Mouse (Mus musculus): ENCODE results near the gene Hspb11.

The Hspb11 gene

DNA sequence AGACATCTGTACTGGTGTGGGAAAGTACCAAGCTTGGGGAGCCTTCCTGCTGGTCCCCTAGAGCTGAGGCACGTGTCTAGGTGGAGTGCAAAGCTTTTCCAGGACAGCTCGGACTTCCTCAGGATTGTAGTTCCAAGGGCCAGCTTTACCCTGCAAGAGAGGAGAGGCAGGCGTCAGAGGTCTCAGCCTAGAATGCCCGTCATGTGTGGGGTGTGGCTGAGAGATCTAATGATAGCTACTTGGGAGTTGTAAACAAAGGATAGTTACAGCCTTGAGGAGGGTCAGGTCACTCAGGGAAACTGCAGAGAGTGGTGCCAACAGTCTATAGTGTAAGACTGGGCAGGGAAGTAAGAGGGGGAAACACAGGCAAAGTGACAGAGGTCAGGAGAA, 38.9 kb downstream of the Hspb11 start:
- POLR2A ChIA-PET, result interaction anchor here in 2 of 4 experiments (1.0 to 3.1 kb wide), 6 partner anchors 9 to 114 kb away, joined by 3 to 15 read pairs (median 4); partner anchors contain the start of genes Hspb11 (in 1 of the 2), Lrrc42 (in 1 of the 2) and Tmem59 (in 1 of the 2)
- CTCF ChIA-PET, result interaction anchor here in 1 of 4 experiments (0.9 kb wide), 1 partner anchor 409 kb away, joined by 5 read pairs; no protein-coding TSS in a partner anchor

DNA sequence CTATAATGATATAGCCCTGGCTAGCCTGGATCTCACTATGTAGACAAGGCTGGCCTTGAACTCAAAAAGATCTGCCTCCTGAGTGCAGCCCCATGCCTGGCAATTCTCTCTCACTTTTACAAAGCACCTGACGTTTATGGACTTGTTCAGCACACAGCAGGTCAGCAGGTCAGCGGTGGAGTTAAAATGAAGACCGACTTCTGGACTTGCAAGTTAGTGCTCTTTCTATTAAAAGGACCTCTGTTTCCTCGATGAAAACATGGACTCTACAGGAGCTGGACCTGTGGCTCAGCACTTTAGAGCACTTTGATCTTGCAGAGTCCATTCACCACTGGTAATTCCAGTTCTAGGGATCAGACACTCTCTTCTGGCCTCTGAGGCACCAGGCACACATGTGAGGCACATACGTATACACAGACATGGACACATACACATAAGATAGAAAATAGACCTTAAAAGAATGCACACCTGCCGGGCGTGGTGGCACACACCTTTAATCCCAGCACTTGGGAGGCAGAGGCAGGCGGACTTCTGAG, 44.7 kb downstream of the Hspb11 start:
- POLR2A ChIA-PET, result interaction anchor here in 1 of 4 experiments (0.7 kb wide), 1 partner anchor 46 kb away, joined by 3 read pairs; no protein-coding TSS in a partner anchor
- CTCF ChIA-PET, result no interaction called here

DNA sequence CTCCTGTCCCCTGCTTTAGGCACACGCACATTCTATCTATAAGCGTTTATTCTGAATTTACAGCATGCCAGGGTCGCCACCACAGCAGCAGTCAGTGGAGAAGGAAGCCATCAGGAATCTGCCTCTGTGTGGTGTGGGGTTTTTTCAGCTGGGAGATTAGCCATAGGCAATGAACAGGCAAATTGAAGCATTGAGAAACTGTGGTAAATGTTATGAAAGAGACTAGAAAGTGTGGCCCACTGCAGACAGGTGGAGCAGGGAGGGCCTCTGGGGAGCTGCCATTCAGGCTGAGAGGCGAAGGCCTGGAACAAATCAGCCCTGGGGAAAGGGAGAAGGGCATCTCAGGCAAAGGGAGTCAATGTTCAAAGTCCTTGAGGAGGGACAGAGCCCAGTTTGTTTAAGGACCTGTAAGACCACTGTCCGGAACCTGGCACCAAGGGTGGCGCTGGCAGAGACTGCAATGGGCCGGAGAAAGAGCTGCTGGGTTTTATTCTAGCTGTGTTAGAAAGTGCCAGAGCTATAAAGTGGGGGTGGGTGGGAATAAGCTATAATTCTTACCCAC, 46.5 kb downstream of the Hspb11 start:
- ChIA-PET POLR2A (interaction anchor here in 2 of 4 experiments (0.6 to 1.0 kb wide), 5 partner anchors 13 to 47 kb away, joined by 3 to 7 read pairs (median 4); partner anchors contain the start of genes Hspb11 (in 1 of the 2) and Lrrc42 (in 1 of the 2)), CTCF (interaction anchor here in 1 of 4 experiments (1.1 kb wide), 1 partner anchor 154 kb away, joined by 4 read pairs; no protein-coding TSS in a partner anchor)

DNA sequence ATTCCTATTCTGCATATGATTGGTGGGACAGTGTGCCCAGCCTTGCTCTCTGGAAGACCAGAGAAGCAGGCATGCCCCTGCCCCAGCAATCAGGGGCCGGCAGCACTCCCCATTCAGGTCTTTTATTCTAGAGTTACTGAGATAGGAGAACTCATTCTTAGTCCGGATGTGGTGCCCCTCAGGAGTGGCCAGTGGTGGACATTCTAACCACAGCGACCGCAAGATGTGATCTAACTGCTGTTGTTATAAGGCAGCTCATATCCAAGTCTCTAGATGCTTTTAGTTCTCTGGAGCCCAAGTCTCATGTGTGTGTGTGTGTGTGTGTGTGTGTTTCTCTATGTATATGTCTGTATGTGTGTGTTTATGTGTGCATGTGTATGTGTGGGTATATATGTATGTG, 47.0 kb downstream of the Hspb11 start:
- ChIA-PET CTCF (interaction anchor here in 1 of 4 experiments (1.1 kb wide), 1 partner anchor 154 kb away, joined by 4 read pairs; no protein-coding TSS in a partner anchor), POLR2A (interaction anchor here in 2 of 4 experiments (0.6 to 1.0 kb wide), 5 partner anchors 13 to 47 kb away, joined by 3 to 7 read pairs (median 4); partner anchors contain the start of genes Hspb11 (in 1 of the 2) and Lrrc42 (in 1 of the 2))

DNA sequence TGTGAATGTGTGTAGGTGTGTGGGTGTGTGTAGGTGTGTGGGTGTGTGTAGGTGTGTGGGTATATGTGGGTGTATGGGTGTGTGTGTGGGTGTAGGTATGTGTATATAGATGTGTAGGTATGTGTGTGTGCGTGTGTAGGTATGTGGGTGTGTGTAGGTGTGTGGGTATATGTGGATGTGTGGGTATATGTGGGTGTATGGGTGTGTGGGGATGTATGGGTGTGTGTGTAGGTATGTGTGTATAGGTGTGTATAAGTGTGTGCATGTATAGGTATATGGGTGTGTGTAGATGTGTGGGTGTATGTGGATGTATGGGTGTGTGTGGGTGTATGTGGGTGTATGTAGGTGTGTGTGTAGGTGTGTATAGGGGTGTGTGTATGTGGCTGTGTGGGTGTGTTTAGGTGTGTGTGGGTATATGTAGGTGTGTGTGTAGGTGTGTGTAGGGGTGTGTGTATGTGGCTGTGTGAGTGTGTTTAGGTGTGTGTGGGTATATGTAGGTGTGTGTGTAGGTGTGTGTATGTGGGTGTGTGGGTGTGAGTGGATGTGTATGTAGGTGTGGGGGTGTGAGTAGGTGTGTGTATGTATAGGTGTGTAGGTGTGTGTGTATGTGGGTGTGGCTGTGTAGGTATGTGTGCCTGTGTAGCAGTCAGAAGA, 47.6 kb downstream of the Hspb11 start:
- ChIA-PET POLR2A (no interaction called here), CTCF (interaction anchor here in 1 of 4 experiments (0.5 kb wide), 1 partner anchor 416 kb away, joined by 6 read pairs; no protein-coding TSS in a partner anchor)

DNA sequence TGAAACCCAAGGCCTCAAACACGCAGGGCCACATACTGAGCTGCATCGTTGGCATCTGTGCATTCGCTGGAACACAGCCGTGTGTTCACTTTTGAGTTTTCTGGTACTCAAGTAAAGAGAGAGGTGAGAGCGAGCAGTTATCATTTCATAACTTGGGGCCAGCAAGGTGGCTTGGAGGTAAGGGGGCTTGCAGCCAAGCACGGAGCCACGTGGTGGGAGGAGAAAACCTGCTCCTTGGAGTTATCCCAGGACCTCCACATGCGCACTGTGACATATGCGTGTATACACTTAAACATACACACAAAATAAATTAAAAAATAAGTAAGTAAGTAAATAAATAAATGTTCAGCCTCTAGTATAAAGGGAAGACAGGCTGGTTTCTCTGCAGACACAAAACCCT, 48.8 kb downstream of the Hspb11 start:
- ChIA-PET POLR2A (no interaction called here), CTCF (no interaction called here)

DNA sequence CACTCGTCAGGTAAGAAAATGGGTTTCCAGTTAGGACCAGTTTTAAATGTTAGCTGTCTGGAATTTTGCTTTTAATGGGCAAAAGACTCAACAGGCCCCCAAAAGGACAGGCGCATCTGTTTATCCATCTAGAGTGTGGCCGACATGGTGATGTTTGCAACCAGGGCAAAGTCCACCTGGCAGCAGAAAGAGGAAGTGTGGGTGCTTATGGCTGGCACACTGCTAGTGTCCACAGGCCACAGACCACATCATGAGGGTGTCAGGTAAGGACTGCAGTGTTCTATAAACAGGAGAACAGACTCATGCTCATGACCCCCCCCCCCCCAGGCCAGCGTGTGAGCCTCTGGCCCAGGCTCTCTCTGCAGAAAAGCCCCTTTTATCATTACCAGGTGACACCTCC, 49.4 kb downstream of the Hspb11 start:
- CTCF ChIA-PET, result no interaction called here

DNA sequence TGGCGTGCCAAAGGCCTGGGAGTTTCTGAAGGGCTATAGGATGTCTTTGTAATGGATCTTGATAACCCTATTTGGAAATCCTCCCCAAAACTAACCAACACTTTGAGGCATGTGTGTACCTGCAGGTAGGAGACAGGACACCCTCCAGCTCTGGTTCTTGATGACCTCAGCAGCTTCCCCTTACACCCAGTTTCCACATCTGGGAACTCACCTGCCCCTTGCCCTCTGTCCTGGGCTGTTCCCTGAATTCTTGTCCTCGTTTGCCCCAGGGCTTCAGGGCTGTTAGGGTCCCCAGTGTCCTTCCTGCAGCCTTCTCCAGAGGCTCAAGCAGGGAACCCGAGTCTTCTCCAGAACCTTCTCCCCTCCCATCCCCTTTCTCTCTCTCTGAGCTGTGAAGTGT, 50.1 kb downstream of the Hspb11 start:
- POLR2A ChIA-PET, result interaction anchor here in 1 of 4 experiments (1.0 kb wide), 1 partner anchor 46 kb away, joined by 3 read pairs; no protein-coding TSS in a partner anchor
- CTCF ChIA-PET, result interaction anchor here in 1 of 4 experiments (0.6 kb wide), 1 partner anchor 611 kb away, joined by 4 read pairs; no protein-coding TSS in a partner anchor

More for the DNA sequence above, 49.4 kb downstream of the Hspb11 start:
- POLR2A ChIA-PET, result interaction anchor here in 1 of 4 experiments (1.0 kb wide), 1 partner anchor 47 kb away, joined by 3 read pairs; no protein-coding TSS in a partner anchor

DNA sequence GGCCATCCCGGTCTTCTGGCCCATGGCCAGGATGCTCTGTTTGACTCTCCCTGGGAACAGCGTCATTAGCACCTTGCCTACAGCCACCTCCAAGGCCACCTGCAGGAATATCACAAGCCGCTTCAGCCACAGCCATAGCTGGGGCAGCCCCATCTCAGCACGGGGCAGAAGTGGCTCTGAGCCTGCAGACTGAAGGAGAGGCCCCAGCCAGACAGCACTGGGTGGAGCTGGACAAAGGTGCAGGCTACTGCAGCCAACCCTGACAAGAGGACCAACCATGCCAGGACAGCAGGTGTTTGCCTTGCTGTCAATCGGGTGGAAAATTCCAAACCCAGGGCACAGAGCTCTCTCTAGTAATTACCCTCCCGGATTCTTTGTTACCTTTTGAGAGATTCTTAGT, 53.6 kb downstream of the Hspb11 start, which contains the start of gene Dio1:
Gene Dio1 (minus strand): TSS at position 204 of the 400 bp plus-strand sequence.
- ChIA-PET POLR2A (no interaction called here), CTCF (no interaction called here)

DNA sequence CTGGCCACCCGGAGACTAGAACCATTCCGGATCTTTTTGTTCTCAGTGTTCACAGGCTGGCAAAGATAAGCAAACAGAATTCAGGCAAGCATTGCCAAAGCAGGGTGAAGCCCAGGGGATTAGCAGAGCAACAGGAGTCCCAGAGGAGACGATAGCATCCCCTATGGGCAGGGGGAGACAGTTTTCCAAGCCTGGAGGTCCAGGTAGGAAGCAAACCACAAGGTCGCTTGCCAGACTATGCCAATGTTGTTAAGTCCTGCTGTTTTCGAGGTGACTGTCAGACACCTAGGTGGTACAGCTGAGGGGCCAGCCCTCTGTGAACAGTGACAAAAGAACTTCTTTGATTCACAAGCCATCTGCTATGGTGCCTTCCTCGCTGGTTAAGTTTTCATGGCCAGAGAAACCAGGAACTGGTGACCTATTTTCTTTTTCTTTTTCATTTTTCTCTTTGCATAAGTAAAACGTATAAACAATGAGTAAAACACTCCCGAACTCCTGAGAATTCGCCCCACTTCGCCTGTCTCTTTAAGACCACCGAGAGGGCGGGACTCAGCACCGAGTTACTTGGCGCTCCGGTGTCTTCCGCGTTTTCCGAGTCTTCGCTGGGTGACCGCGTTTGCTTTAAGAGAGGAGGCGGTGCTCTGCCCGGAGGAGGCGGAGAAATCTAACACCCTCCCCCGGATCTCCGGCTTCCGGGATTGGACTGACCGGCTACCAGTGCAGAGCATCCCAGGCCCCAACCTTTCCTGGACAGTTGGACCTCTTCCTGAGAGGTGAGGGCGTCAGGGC, 60.5 kb downstream of the Hspb11 start, which contains the start of gene Yipf1:
Gene Yipf1 (plus strand): TSS at position 674 of the 789 bp plus-strand sequence.
- ChIA-PET POLR2A (interaction anchor here in 3 of 4 experiments (0.6 to 2.1 kb wide), 16 partner anchors 8 to 135 kb away, joined by 3 to 11 read pairs (median 4); partner anchors contain the start of genes Hspb11 (in 2 of the 3), Lrrc42 (in 1 of the 3), Tceanc2 (in 1 of the 3) and Tmem59 (in 1 of the 3)), CTCF (interaction anchor here in 1 of 4 experiments (1.0 kb wide), 1 partner anchor 35 kb away, joined by 3 read pairs; no protein-coding TSS in a partner anchor)

DNA sequence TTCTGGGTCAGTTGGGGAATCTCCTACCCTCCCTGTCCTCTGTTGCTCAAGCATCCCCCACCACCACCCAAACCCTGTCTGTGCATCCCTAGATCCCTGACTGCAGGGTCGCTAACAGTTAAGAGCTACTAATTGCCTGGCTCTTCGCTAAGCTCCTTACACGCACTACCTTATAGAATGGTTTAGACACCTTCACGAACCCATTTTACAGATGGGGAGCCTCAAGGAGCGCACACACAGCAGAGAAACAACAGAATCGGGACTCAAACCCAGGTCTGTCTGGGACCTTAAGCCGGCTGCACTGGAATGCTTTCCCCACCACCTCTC, 61.0 kb downstream of the Hspb11 start:
- ChIA-PET POLR2A (interaction anchor here (0.6 to 2.1 kb wide), 20 partner anchors 9 to 136 kb away, joined by 3 to 11 read pairs (median 4); partner anchors contain the start of genes Tmem59 (in 3 of the 4), Hspb11 (in 2 of the 4), Tceanc2 (in 2 of the 4) and Lrrc42 (in 1 of the 4)), CTCF (interaction anchor here in 1 of 4 experiments (1.0 kb wide), 1 partner anchor 35 kb away, joined by 3 read pairs; no protein-coding TSS in a partner anchor)

DNA sequence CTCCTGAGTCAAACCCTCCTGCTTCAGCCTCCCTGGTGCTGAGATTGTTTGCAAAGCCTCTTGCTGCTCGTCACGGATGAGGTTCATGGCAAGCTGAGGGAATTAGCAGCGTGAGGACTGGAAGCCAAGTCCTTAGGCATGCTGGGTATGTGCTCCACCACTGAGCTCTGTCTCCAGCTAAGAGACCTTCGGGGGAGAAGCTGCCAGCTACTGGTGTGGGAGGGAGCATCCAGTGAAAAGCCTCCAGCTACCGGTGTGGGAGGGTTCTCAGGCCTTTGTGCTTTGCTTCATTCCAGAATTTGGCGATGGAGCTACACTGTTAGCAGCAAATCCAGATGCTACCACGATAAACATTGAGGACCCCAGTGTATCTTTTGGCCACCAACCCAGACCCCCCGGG, 65.3 kb downstream of the Hspb11 start:
- POLR2A ChIA-PET, result interaction anchor here in 2 of 4 experiments (0.6 to 1.3 kb wide), 3 partner anchors 49 to 964 kb away, joined by 3 read pairs; partner anchors contain the start of genes Hspb11 (in 1 of the 2) and Lrrc42 (in 1 of the 2)
- CTCF ChIA-PET, result interaction anchor here in 1 of 4 experiments (0.6 kb wide), 1 partner anchor 321 kb away, joined by 6 read pairs; no protein-coding TSS in a partner anchor

DNA sequence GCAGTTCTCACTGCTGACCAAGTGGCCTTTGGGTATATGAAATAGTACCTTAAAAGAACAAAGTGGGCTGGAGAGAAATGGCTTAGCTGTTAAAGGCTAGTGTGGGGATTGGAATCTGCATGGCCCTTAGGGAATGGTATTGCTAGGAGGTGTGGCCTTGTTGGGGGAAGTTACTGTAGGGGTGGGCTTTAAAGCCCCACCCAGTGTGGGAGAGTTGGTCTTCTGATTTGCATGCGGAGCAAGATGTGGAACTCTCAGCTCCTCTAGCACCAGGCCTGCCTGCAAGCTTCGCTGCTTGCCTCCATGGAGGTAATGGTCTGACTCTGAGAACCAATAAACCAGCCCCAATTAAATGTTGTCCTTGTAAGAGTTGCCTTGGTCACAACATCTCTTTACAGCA, 67.6 kb downstream of the Hspb11 start:
- ChIA-PET CTCF (interaction anchor here in 2 of 4 experiments (0.9 to 1.0 kb wide), 2 partner anchors 28 kb away, joined by 3 to 4 read pairs; no protein-coding TSS in a partner anchor), POLR2A (interaction anchor here in 2 of 4 experiments (0.6 to 2.8 kb wide), 11 partner anchors 9 to 688 kb away, joined by 3 to 11 read pairs (median 4); partner anchors contain the start of gene Tmem59 (in 1 of the 2))

DNA sequence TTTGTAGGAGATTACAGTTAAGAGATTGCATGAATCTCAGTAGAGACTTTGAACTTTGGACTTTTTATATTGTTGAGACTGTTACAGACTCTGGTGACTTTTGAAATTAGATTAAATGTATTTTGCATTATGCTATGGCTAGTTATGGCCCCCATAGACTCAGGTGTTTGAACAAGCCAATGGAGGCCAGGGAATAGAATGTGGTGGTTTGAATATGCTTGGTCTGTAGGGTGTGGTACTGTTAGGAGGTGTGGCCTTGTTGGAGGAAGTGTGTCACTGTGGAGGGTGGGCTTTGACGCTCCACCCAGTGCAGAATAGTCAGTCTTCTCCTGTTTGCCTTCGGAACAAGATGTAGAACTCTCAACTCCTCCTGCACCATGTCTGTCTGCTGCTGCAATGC, 69.7 kb downstream of the Hspb11 start:
- ChIA-PET CTCF (no interaction called here), POLR2A (interaction anchor here in 1 of 4 experiments (1.6 to 2.8 kb wide), 3 partner anchors 8 to 12 kb away, joined by 4 to 8 read pairs (median 7); partner anchors contain the start of gene Yipf1)

DNA sequence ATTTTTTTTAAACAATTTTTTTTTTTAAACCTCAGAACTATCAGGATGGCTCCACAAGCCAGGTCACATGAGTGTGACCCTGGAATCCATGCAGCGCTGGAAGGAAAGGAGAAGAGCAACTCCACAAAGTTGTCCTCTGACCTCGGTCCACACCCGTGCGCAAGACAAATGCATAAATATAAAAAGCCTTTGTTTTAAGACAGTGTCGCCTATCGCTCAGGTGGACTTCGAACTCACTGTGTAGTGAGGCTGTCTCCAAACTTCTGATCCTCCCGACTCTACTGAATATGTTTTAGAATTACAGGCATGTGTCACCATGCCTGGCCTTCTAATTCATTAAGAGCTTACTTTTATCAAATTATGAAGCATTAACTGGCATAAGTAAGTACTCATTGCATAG, 75.1 kb downstream of the Hspb11 start:
- ChIA-PET CTCF (no interaction called here), POLR2A (interaction anchor here in 2 of 4 experiments (1.0 to 2.4 kb wide), 6 partner anchors 14 to 150 kb away, joined by 3 to 11 read pairs (median 4); partner anchors contain the start of genes Hspb11 (in 2 of the 2), Lrrc42 (in 2 of the 2), Ndc1 (in 1 of the 2) and Tceanc2 (in 1 of the 2))
